Mouse (Mus musculus) E14TG2a.4 (cell line): ENCODE results near the gene Tpcn2.

Experiments
- CTCF ChIP-seq: conservative IDR thresholded peaks from 2 replicates; pipeline ENCODE4 v1.5.1; 2014; ENCODE audit warnings: low read length
- NANOG ChIP-seq: IDR thresholded peaks from 2 replicates; pipeline ENCODE4 v1.6.1; 2014; ENCODE audit warnings: borderline replicate concordance, low read length, mixed read lengths

DNA sequence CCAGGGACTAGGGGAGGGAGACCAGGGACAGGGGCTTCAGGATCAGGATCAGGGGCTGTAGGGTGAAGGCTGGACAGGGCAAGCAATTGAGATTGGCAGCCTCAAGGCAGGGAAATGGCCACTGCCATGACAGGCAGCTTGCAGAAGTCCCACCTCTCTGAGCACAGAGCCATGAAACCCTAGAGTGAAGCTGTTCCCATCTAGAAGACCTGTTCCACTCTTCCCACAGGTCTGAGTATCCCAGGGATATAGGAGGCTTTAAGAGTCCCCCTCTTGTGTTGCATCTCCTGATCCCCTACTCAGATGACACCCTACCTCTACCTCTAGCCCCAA is 17.2 kb upstream of the Tpcn2 start:
- TF ChIP-seq CTCF (no peak), NANOG (no peak)
